15 mouse cellular contexts compared by ENCODE assay signal in genomic region chr7:112246442-112246841, GRCm38 (mm10).
"Had no signal": no experiment of that assay in that cellular context is flagged by ENCODE, and none has a peak within 500 bp of the region (broad histone marks: within the 10 kb centered on the region; RNA-seq: fewer than 3 reads in every experiment).

No protein-coding gene starts in this region.

- H3K27ac ChIP-seq: kidney, postnatal 0 days; left cerebral cortex, adult 2 months; limb, embryonic 10.5 days; liver, embryonic 15.5 days; macrophage; midbrain, embryonic 15.5 days; neural tube, embryonic 12.5 days had no signal

- H3K9me3 ChIP-seq: limb, embryonic 10.5 days; liver, embryonic 15.5 days; midbrain, embryonic 15.5 days; neural tube, embryonic 12.5 days had no signal

- ATAC-seq: midbrain, embryonic 15.5 days had no signal

- H3K4me3 ChIP-seq: left cerebral cortex, adult 2 months; limb, embryonic 10.5 days; liver, embryonic 15.5 days; megakaryocyte, embryonic 14.5 days; midbrain, embryonic 15.5 days; neural tube, embryonic 12.5 days had no signal

- H3K4me2 ChIP-seq: liver, embryonic 11.5 days; liver, embryonic 15.5 days; lung, embryonic 14.5 days; midbrain, embryonic 11.5 days; midbrain, embryonic 15.5 days; neural tube, embryonic 12.5 days had no signal

- H3K36me3 ChIP-seq: limb, embryonic 10.5 days; liver, embryonic 15.5 days; midbrain, embryonic 15.5 days; neural tube, embryonic 12.5 days had no signal

- H3K4me1 ChIP-seq: liver, embryonic 15.5 days; megakaryocyte, embryonic 14.5 days; midbrain, embryonic 15.5 days had no signal

- DNase-seq: kidney, adult 9 months; kidney, postnatal 36 days; lung, embryonic 14.5 days; thymus, adult 2 months; thymus, postnatal 25 days had no signal

- H3K27me3 ChIP-seq: liver, embryonic 15.5 days; midbrain, embryonic 15.5 days; neural tube, embryonic 12.5 days had no signal

- H3K9ac ChIP-seq: liver, embryonic 15.5 days; lung, embryonic 14.5 days; midbrain, embryonic 15.5 days; neural tube, embryonic 12.5 days had no signal
